Mouse (Mus musculus): ENCODE results near the gene Six2.

Six2 gene

GRCm38 (mm10) chr17:85688236-85688910 lies at the start of gene Six2:
Six2 (minus strand) TSS chr17:85688274.
- DNase-seq = peak; percentile 53

GRCm38 (mm10) chr17:85737090-85737780 lies 49.2 kb upstream of the Six2 start:
- peak; percentile 15 for DNase-seq

GRCm38 (mm10) chr17:85731329-85731728 lies 43.3 kb upstream of the Six2 start:
- DNase-seq = no peak

DNA sequence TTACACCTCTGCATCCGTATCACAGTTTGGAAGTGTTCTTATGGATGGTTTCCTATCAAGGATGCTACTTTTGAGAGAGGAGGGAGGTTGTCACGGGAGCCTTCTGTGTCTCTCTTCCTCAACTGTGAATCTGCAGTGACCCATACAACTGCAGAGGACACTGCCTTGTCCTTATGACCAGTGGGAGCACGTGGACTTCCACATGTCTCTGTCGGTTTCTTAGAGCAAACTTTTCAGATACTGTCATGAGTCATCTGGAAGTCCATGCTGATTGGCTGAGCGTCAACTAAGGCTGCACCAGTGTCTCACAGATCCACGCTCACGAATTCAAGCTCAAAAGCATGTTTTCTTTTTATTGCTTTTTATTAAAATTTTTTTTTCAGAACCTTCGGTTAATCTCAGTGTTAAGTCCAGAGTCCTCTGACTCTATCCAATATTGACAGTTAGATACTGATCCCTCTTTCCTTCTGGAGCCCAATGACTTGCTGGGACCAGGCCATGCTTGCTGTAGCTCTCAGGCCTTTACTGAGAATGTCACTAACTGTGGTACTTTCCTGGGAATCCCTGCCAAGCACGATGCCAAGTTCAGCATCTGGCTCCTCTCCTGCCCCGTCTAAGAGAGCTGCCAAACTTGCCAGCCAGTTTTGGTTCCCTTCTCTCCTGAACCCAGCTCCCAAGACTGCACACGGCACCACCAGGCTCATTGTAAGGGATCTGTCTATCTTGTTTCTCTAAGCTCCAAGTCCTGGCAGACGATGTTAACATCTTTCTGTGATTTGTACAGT lies 42.3 kb upstream of the Six2 start:
- no peak for DNase-seq

GRCm38 (mm10) chr17:85728071-85728718 lies 40.1 kb upstream of the Six2 start:
- DNase-seq = no peak

DNA sequence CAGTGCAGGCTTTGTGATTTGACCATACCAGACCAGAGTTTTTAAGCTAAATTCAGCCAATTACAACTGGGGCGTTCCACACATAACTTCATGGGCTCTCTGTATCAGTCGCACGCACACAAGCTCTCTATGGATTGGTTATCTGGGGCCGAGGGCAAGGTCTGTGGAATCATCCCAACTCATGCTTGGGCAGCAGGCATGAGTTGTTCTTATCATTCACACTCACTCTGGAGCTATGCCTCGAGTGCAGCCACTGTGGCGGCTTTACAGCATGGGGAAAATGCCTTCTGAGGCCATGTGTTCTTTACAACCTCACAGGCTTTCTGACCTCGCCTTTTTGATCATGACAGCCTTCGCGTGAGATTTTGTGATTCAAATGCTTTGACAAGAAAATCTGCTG lies 37.9 kb upstream of the Six2 start:
- DNase-seq = no peak

DNA sequence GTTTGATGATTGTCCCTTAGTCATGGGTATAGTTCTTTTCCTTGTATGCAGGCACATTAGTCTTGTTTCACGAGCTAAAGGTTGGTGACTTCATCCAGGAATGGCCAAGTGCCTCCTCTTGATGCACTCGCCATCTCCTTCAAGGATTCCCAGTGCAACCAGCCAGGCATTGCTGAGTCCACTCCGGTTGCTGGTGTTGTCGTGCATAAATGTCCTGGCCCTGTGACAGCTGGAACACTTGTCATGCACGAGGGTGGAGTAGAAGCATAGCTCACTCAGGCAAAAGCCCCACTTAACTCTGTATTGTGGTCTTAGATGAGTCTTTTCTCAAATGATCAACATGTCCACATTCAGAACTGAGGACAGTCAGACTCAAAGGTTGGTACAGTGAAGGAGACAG lies 35.1 kb upstream of the Six2 start:
- DNase-seq = no peak

- DNase-seq = peak; percentile 51
Observed at GRCm38 (mm10) chr17:85717266-85717665, 29.2 kb upstream of the Six2 start.

GRCm38 (mm10) chr17:85715784-85716183 lies 27.7 kb upstream of the Six2 start:
- DNase-seq = no peak

DNA sequence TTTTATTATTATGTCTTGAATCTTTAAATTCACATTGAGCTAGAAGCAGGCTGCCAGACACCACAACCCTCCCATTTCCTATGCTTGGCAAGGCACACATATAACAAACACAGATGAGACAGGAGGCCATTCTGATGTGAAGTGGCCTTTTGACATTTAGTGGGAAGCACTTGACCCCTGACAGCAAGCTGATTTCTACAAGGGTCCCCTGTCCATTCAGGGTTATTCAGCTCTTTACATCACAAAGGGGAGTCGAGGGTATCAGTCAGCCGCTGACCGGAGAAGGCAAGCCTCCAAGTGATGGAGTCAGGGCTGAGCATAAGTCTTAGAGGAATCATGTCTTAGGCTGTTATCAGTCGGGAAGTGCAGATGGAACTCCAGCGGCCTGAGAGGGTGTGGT lies 26.3 kb upstream of the Six2 start:
- DNase-seq = no peak

DNA sequence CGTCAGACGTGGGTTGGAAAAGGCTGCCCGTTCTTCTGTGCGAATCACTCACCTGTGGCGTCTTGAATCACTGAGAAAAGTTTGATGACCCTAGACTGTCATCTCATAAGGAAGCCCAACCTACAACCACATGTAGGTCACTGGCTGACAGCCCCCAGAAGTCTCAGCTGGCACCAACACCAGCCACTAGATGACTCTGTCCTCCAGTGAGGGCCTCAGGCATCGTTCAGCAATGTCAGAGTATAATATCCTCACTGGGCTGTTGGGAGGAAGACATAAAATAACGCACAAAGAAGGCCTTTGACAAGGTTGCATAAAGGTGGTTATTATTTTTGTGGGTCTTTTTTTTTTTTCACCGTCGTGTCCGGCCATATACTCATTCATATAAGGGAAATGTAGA lies 24.8 kb upstream of the Six2 start:
- DNase-seq = no peak

DNA sequence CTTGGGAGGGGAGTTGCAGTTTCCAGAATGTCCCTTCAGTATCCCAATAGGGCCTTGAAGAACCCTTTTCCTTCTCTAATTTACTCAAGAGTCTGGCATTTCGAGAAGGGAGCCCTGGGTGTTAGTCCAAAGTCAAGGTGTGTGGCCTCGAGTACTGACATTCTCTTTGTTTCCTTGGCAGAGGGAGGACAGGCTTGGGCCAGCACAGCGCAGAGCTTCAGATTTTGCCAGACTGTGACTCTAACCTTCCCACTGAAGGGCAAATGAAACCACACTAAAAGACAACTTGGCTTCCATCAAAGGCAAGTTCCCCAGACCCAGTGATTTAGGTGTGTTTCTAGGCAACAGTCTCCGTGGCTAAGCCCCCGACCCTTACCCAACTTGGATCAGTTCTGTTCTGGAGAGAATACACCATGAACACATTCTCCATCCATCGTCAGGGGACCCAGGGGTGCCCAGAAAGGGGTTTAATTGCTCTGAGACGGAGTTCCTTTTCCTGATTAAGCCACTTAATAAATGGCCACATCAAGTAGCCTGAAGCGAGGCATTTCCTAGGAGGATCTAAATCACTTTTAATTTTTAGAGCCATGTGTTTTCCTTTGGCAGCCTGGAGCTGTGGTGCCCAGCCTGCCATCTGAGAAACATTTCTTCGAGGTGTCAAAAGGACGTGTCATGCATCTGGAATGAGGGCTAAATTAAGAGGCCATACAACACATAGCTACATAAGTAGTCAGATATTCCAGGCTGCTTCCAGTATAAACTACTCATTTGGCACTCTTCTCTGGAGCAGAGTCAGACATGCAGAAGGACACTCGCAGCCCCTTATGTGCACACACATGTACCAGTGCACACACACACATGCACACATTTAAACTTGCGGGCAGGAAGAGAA lies 16.5 kb upstream of the Six2 start:
- no peak for DNase-seq

- DNase-seq = no peak
Observed at GRCm38 (mm10) chr17:85700028-85700427, 12.0 kb upstream of the Six2 start.

GRCm38 (mm10) chr17:85698643-85699042 lies 10.6 kb upstream of the Six2 start:
- DNase-seq = no peak

- no peak for DNase-seq
Observed at GRCm38 (mm10) chr17:85697976-85698375, 9.9 kb upstream of the Six2 start.

DNA sequence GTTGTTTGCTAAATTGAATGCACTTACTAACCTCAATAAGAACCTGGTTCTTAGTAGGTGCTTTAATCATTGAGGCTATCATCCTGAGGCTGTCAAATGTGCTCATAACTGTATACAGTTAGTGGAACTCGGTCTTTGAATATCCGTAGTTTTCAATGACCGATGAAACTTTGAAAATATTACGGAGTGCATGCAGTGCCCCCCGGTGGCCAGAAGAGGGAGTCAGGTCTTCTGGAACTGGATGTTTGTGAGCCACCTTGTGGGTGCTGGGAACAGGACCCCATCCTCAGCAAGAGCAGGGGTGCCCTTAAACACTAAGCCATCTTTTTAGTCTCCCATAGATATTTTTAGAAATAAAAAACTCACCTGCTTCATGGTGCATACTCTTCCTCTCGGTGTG lies 6.4 kb upstream of the Six2 start:
- DNase-seq = no peak

- no peak for DNase-seq
Observed at GRCm38 (mm10) chr17:85693101-85693500, 5.0 kb upstream of the Six2 start.

DNA sequence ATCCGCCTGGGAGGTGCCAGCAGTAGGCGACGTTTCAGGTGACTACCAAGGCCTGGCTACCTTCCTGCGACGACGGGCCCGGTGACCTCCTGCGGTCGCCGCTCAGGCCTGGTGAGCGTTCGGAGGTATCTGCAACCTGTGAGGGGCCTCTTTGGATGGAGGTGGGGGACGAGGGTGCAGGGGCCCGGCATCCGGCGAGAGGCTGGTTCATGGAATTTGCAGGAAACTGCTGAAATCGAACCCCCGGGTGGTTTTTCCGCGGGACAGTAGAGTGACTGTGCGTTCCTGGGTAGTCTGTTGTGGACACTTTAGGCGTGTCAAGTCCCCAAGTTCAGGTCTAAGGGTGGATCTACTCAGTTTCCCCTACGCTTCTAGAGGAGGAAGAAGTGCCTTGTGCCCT lies 4.5 kb upstream of the Six2 start:
- DNase-seq = peak; percentile 19

DNA sequence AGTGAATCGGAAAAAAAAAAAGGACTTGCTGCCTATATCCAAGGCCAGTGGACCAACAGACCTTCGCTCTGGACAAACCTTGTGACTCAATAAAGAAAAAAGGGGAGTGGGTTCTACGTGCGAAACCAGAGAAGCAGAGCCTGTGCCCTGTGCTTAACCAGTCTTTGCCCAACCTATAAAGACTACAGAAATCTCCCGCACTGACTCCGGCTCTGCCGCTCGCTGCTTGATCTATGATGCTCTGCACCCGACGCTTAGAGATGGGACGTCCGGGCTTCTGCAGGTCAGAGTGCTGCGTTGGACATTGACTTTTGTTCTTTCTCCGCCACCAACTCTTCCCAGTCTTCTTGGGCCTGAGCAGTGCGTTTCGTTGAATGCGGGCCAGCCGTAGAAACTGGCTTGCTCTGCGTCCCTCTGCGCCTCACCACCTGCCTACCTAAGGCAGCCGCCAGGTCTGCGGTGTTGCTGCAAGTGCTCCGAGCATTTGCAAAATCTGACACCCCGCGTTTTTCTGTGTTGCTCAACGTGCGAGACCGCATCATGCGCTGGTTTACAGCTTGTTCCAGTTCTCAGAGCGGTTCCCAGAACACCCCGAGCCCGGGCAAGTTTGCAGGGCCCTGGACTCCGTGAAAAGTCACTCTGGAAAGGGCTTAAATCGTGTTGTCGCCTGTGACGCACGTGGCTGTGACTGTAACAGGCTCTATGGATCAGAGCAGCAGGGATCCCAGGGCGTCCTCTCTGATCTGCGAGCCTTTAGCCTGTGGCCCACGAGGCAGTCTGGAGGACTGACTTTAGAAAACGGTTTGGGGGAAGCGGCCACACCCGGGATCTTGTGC lies 3.8 kb upstream of the Six2 start:
- DNase-seq = peak; percentile 22

DNA sequence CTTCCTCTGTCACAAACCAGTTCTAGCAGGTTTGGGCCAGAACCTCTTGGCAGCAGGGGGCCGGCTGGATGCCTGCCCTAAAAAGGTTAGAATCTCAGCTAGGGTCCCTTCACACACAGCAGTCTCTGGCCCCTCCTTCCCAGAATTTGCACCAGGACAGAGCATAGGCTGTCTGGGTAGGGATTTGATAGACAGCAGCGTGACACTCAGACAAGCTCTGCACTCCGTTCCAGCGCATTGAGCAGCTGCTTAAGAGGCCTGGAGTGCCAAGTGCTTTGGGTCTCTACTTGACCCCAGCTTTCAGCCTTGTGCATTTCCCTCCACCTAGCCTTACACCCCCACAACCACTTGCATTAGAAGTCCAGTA lies 2.9 kb upstream of the Six2 start:
- DNase-seq = no peak

- no peak for DNase-seq
Observed at GRCm38 (mm10) chr17:85690323-85690968, 2.4 kb upstream of the Six2 start.

Data from kidney, postnatal 10 days (tissue).